Mouse (Mus musculus) hindbrain, postnatal 0 days (tissue): ENCODE results near the gene Gm3409. TPM values are rescaled to one million over a fixed set of nuclear protein-coding genes. Genes with fewer than 3 reads are reported as not detected.
"Not testable (repeated sequence)": the region's sequence is repeated elsewhere in the genome, so short reads cannot be mapped to it uniquely, and the experiment has no call there.

Experiments
- ATAC-seq: fragments of 200-750 bp; cut with Nextera tagmentation; 2 replicates; pipeline ENCODE4 v1.8.0; 2017; ENCODE audit warnings: mild to moderate bottlenecking, moderate TSS enrichment, moderate library complexity
- DNase-seq: peaks from one replicate; pipeline ENCODE4 v3.0.0-alpha.2; 2015; ENCODE audit warnings: low spot score
- H3K27ac ChIP-seq: fragments of 300-500 bp; sonication (generic); 2 replicates; pipeline ENCODE4 v1.5.1; 2014; ENCODE audit warnings: mild to moderate bottlenecking
- H3K27me3 ChIP-seq: fragments of 300-500 bp; sonication (generic); 2 replicates; pipeline ENCODE4 v1.6.1; 2014; ENCODE audit warnings: low read length, mixed read lengths; ENCODE audit not compliant: insufficient read depth
- H3K36me3 ChIP-seq: fragments of 300-500 bp; sonication (generic); 2 replicates; pipeline ENCODE4 v1.6.1; 2014; ENCODE audit warnings: low read length, mixed read lengths; ENCODE audit not compliant: insufficient read depth
- H3K4me1 ChIP-seq: fragments of 300-500 bp; sonication (generic); 2 replicates; pipeline ENCODE4 v1.6.1; 2014; ENCODE audit warnings: antibody characterized with exemption, low read length, mixed read lengths; ENCODE audit not compliant: insufficient read depth
- H3K4me2 ChIP-seq: fragments of 300-500 bp; sonication (generic); 2 replicates; pipeline ENCODE4 v1.6.1; 2014; ENCODE audit warnings: low read depth, mild to moderate bottlenecking, low read length, moderate library complexity, mixed read lengths
- H3K4me3 ChIP-seq: fragments of 300-500 bp; sonication (generic); 2 replicates; pipeline ENCODE4 v1.5.1; 2014; ENCODE audit warnings: low read length
- H3K9ac ChIP-seq: fragments of 300-500 bp; sonication (generic); replicated peaks from 2 replicates; pipeline ENCODE4 v1.6.1; 2014; ENCODE audit warnings: mild to moderate bottlenecking, low read length, moderate library complexity, mixed read lengths
- H3K9me3 ChIP-seq: fragments of 300-500 bp; sonication (generic); 2 replicates; pipeline ENCODE4 v1.6.1; 2016; ENCODE audit warnings: low read length, mixed read lengths
- CTCF ChIP-seq: IDR thresholded peaks from 2 replicates; pipeline ENCODE4 v1.5.1; 2016; ENCODE audit warnings: antibody characterized with exemption, control low read depth, low read depth
- WGBS: fragments of 180-500 bp; shearing (Covaris S2); extraction: QIAGEN DNeasy Blood & Tissue Kit; methylation state at CpG from one replicate; pipeline ENCODE4 v1.1.7; 2014; 5-methylcytosine and 5-hydroxymethylcytosine counted together
- polyA plus RNA-seq: library from polyadenylated mRNA; unstranded; fragments of >200 nt; fragmentation: Nextera tagmentation; extraction: Ambion mirVana; gene quantifications from 2 replicates; pipeline ENCODE4 v1.2.1, GENCODE M21; 2015
- total RNA-seq: library from RNA; depleted of rRNA; stranded (reverse); fragments of >200 nt; gene quantifications from 2 replicates; pipeline ENCODE4 v1.2.3, GENCODE M21; 2014

Gene Gm3409
- total and polyA plus RNA-seq, 2 experiments from 2014 or later, result not detected

- 89% methylated on average over 1 of the region's 1 CpGs for WGBS
- Histone ChIP-seq H3K27me3 (no peaks in the 10 kb centered on the region), H3K27ac (no peak overlapping the region), H3K4me2 (no peak overlapping the region), H3K9ac (no peak overlapping the region), H3K36me3 (no peaks in the 10 kb centered on the region), H3K4me3 (no peak overlapping the region), H3K9me3 (no peaks in the 10 kb centered on the region), H3K4me1 (no peaks in the 10 kb centered on the region)
- TF ChIP-seq CTCF, result no peak
- DNase-seq, result no peak
- ATAC-seq, result no peak
Observed at GRCm38 (mm10) chr5:146564259-146564658, 26.8 kb downstream of the Gm3409 start.

GRCm38 (mm10) chr5:146567054-146567453, 29.6 kb downstream of the Gm3409 start:
- Histone ChIP-seq H3K27me3 (no peaks in the 10 kb centered on the region), H3K4me2 (no peak overlapping the region), H3K27ac (no peak overlapping the region), H3K4me1 (no peaks in the 10 kb centered on the region), H3K36me3 (no peaks in the 10 kb centered on the region), H3K9ac (no peak overlapping the region), H3K4me3 (no peak overlapping the region), H3K9me3 (no peaks in the 10 kb centered on the region)
- no peak for ATAC-seq
- 65% methylated on average over 4 of the region's 4 CpGs for WGBS
- DNase-seq, result peak; percentile 16
- TF ChIP-seq CTCF, result peak; percentile 43; the same call in 1 of the 2 replicates

GRCm38 (mm10) chr5:146570179-146570578, 32.7 kb downstream of the Gm3409 start:
- not testable (repeated sequence) for H3K4me1 ChIP-seq, DNase-seq, H3K4me2 ChIP-seq, H3K27ac ChIP-seq, H3K36me3 ChIP-seq, H3K9me3 ChIP-seq, H3K4me3 ChIP-seq, H3K9ac ChIP-seq, ATAC-seq, H3K27me3 ChIP-seq
- 91% methylated on average over 6 of the region's 6 CpGs for WGBS

- H3K9ac ChIP-seq, H3K36me3 ChIP-seq, H3K27me3 ChIP-seq, H3K4me3 ChIP-seq, H3K4me1 ChIP-seq, H3K9me3 ChIP-seq, H3K27ac ChIP-seq, H3K4me2 ChIP-seq: not testable (repeated sequence)
- peak; percentile 56; the same call in 1 of the 2 replicates for ATAC-seq
- DNase-seq, result peak; percentile 36
- 37% methylated on average over 6 of the region's 6 CpGs for WGBS
Observed at GRCm38 (mm10) chr5:146571830-146572734, 34.6 kb downstream of the Gm3409 start.

- not testable (repeated sequence) for H3K27ac ChIP-seq, H3K4me2 ChIP-seq, H3K36me3 ChIP-seq, H3K9me3 ChIP-seq, H3K4me3 ChIP-seq, H3K9ac ChIP-seq, H3K27me3 ChIP-seq, DNase-seq, H3K4me1 ChIP-seq, ATAC-seq
- 94% methylated on average over 4 of the region's 4 CpGs for WGBS
Observed at GRCm38 (mm10) chr5:146572735-146573042, 35.2 kb downstream of the Gm3409 start.

- 91% methylated on average over 3 of the region's 3 CpGs for WGBS
- Histone ChIP-seq H3K4me1 (no peaks in the 10 kb centered on the region), H3K4me3 (no peak overlapping the region), H3K9ac (no peak overlapping the region), H3K9me3 (no peaks in the 10 kb centered on the region), H3K4me2 (no peak overlapping the region), H3K36me3 (no peaks in the 10 kb centered on the region), H3K27ac (no peak overlapping the region), H3K27me3 (no peaks in the 10 kb centered on the region)
- ATAC-seq (no peak), DNase-seq (no peak)
- TF ChIP-seq CTCF, result no peak
Observed at GRCm38 (mm10) chr5:146576668-146577067, 39.2 kb downstream of the Gm3409 start.

GRCm38 (mm10) chr5:146584156-146584477, 46.7 kb downstream of the Gm3409 start:
- H3K9ac ChIP-seq, result peak overlapping the region; percentile 65
- peak overlapping the region; percentile 66 for H3K4me3 ChIP-seq
- peaks cover 4% of the 10 kb centered on the region for H3K27me3 ChIP-seq
- peak overlapping the region; percentile 91 for H3K4me2 ChIP-seq
- no peak for TF ChIP-seq CTCF
- ATAC-seq (0 out of 2 replicates have a peak, but pooled peaks have one; percentile 3), DNase-seq (peak; percentile 37)
- 0 out of 2 replicates have a peak overlapping the region, but pooled peaks have one; percentile 76 for H3K27ac ChIP-seq
- WGBS, result 5% methylated on average over 10 of the region's 10 CpGs
- H3K36me3 ChIP-seq, result no peaks in the 10 kb centered on the region
- no peaks in the 10 kb centered on the region for H3K9me3 ChIP-seq
- no peaks in the 10 kb centered on the region for H3K4me1 ChIP-seq
